Mouse (Mus musculus): ENCODE data around the gene Foxb1. TPM values are rescaled to one million over a fixed set of nuclear protein-coding genes. Genes with fewer than 3 reads are reported as not detected.

The Foxb1 gene
- polyA plus RNA-seq, 1 experiment = 14.1 TPM

- peak; percentile 72 for DNase-seq (ENCODE audit: low read depth)
- TF ChIP-seq CTCF (IDR thresholded peaks at IDR 0.05; ENCODE audit: borderline replicate concordance, extremely low read depth, insufficient read depth, insufficient read length) (no peak), POLR2A (IDR thresholded peaks at IDR 0.05; ENCODE audit: borderline replicate concordance, extremely low read depth, insufficient read depth, insufficient read length, poor library complexity, severe bottlenecking) (no peak)
Measured at GRCm38 (mm10) chr9:69764586-69765482, 4.1 kb upstream of the Foxb1 start.

- TF ChIP-seq CTCF (IDR thresholded peaks at IDR 0.05; ENCODE audit: borderline replicate concordance, extremely low read depth, insufficient read depth, insufficient read length) (no peak), POLR2A (IDR thresholded peaks at IDR 0.05; ENCODE audit: borderline replicate concordance, extremely low read depth, insufficient read depth, insufficient read length, poor library complexity, severe bottlenecking) (no peak)
- DNase-seq (ENCODE audit: low read depth) = peak; percentile 37
Measured at GRCm38 (mm10) chr9:69763681-69764585, 3.2 kb upstream of the Foxb1 start.

DNA sequence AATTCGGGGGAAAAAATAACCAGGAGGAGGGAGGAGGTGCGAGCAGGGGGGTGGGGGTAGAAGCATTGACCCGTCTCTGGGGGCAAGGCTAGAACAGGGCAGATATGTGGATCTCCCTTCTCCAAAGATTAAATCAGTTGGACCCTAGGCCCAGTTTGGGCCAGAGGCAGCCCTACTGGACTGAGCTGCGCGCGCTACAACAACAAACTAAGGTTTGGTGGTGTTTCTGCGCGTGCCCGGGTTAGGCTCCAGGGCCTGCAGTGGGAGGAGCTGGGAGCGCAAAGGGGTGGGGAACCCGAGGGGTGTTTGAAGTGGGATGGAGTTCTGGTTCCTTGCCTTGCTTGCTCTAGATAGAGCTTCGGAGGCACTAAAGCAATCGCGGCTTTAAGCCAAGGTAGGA, 2.0 kb upstream of the Foxb1 start:
- DNase-seq (ENCODE audit: low read depth) = peak; percentile 63
- TF ChIP-seq CTCF (IDR thresholded peaks at IDR 0.05; ENCODE audit: borderline replicate concordance, extremely low read depth, insufficient read depth, insufficient read length) (no peak), POLR2A (IDR thresholded peaks at IDR 0.05; ENCODE audit: borderline replicate concordance, extremely low read depth, insufficient read depth, insufficient read length, poor library complexity, severe bottlenecking) (no peak)

- peak; percentile 54 for DNase-seq (ENCODE audit: low read depth)
- TF ChIP-seq POLR2A (IDR thresholded peaks at IDR 0.05; ENCODE audit: borderline replicate concordance, extremely low read depth, insufficient read depth, insufficient read length, poor library complexity, severe bottlenecking) = no peak
- no peak for TF ChIP-seq CTCF (IDR thresholded peaks at IDR 0.05; ENCODE audit: borderline replicate concordance, extremely low read depth, insufficient read depth, insufficient read length)
Measured at GRCm38 (mm10) chr9:69762221-69762620, 1.5 kb upstream of the Foxb1 start.

DNA sequence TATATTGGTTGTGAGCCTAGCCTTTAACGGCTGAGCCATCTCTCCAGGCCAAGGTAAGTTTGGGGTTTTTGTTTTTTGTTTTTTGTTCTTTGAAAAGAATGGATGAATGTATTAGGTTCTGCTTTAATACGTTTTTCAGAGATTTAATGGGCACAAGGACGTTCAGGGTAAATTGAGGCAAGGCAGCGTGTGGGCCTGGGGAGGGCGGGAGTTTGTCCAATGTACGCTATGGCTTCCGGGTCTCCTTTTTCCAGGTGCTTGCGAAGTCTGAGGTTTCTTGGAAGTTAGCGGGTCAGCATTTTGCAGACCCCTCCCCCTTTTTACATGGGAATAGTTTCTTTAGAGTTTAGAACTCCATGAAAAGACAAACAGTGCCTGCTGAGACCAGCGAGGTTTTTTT, 829 bp upstream of the Foxb1 start:
- no peak for TF ChIP-seq POLR2A (IDR thresholded peaks at IDR 0.05; ENCODE audit: borderline replicate concordance, extremely low read depth, insufficient read depth, insufficient read length, poor library complexity, severe bottlenecking)
- no peak for TF ChIP-seq CTCF (IDR thresholded peaks at IDR 0.05; ENCODE audit: borderline replicate concordance, extremely low read depth, insufficient read depth, insufficient read length)
- DNase-seq (ENCODE audit: low read depth) = no peak

DNA sequence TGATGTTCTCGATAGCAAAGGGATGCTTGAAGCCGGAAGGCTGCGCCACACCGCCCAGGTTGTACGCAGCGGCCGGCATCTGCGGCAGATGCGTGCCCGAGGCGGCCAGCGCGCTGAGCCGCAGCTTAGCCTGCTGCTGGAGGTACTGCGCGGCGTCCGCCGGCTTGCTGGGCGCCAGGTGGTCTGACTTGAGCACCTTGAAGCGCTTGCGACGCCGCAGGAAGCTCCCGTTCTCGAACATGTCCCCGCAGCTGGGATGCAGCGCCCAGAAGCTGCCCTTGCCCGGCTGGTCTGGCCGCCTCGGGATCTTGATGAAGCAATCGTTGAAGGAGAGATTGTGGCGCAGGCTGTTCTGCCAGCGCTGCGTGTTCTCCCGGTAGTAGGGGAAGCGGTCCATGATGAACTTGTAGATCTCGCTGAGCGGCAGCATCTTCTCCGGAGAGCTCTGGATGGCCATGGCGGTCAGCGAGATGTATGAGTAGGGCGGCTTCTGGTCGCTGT, 969 bp downstream of the Foxb1 start:
- TF ChIP-seq POLR2A (IDR thresholded peaks at IDR 0.05; ENCODE audit: borderline replicate concordance, extremely low read depth, insufficient read depth, insufficient read length, poor library complexity, severe bottlenecking) (no peak), CTCF (IDR thresholded peaks at IDR 0.05; ENCODE audit: borderline replicate concordance, extremely low read depth, insufficient read depth, insufficient read length) (no peak)
- DNase-seq (ENCODE audit: low read depth) = peak; percentile 53

GRCm38 (mm10) chr9:69758946-69759615, 1.7 kb downstream of the Foxb1 start:
- no peak for DNase-seq (ENCODE audit: low read depth)
- TF ChIP-seq CTCF (IDR thresholded peaks at IDR 0.05; ENCODE audit: borderline replicate concordance, extremely low read depth, insufficient read depth, insufficient read length) (no peak), POLR2A (IDR thresholded peaks at IDR 0.05; ENCODE audit: borderline replicate concordance, extremely low read depth, insufficient read depth, insufficient read length, poor library complexity, severe bottlenecking) (no peak)

- DNase-seq (ENCODE audit: low read depth) = peak; percentile 60
- TF ChIP-seq CTCF (IDR thresholded peaks at IDR 0.05; ENCODE audit: borderline replicate concordance, extremely low read depth, insufficient read depth, insufficient read length) (no peak), POLR2A (IDR thresholded peaks at IDR 0.05; ENCODE audit: borderline replicate concordance, extremely low read depth, insufficient read depth, insufficient read length, poor library complexity, severe bottlenecking) (no peak)
Measured at GRCm38 (mm10) chr9:69758506-69758905, 2.2 kb downstream of the Foxb1 start.

GRCm38 (mm10) chr9:69757254-69757653, 3.5 kb downstream of the Foxb1 start:
- peak; percentile 35 for DNase-seq (ENCODE audit: low read depth)
- TF ChIP-seq CTCF (IDR thresholded peaks at IDR 0.05; ENCODE audit: borderline replicate concordance, extremely low read depth, insufficient read depth, insufficient read length) (no peak), POLR2A (IDR thresholded peaks at IDR 0.05; ENCODE audit: borderline replicate concordance, extremely low read depth, insufficient read depth, insufficient read length, poor library complexity, severe bottlenecking) (no peak)

GRCm38 (mm10) chr9:69756456-69756855, 4.3 kb downstream of the Foxb1 start:
- TF ChIP-seq POLR2A (IDR thresholded peaks at IDR 0.05; ENCODE audit: borderline replicate concordance, extremely low read depth, insufficient read depth, insufficient read length, poor library complexity, severe bottlenecking) = no peak
- TF ChIP-seq CTCF (IDR thresholded peaks at IDR 0.05; ENCODE audit: borderline replicate concordance, extremely low read depth, insufficient read depth, insufficient read length) = no peak
- DNase-seq (ENCODE audit: low read depth) = peak; percentile 40
